Mouse (Mus musculus) C2C12 (cell line): Measurements from ENCODE around the gene Zfp687.

ENCODE experiments used
- CEBPB ChIP-seq: IDR thresholded peaks from one replicate; pipeline ENCODE4 v1.6.1; 2011; ENCODE audit warnings: low read depth, mild to moderate bottlenecking, control low read depth, moderate library complexity
- CTCF ChIP-seq: IDR thresholded peaks from one replicate; pipeline ENCODE4 v1.5.1; 2011; ENCODE audit not compliant: control insufficient read depth, insufficient read depth, insufficient read length
- MAX ChIP-seq: IDR thresholded peaks from one replicate; pipeline ENCODE4 v1.6.1; 2011; ENCODE audit warnings: mild to moderate bottlenecking, control low read depth
- USF1 ChIP-seq: IDR thresholded peaks from one replicate; pipeline ENCODE4 v1.6.1; 2011; ENCODE audit warnings: low read depth, mild to moderate bottlenecking, control low read depth, moderate library complexity

DNA sequence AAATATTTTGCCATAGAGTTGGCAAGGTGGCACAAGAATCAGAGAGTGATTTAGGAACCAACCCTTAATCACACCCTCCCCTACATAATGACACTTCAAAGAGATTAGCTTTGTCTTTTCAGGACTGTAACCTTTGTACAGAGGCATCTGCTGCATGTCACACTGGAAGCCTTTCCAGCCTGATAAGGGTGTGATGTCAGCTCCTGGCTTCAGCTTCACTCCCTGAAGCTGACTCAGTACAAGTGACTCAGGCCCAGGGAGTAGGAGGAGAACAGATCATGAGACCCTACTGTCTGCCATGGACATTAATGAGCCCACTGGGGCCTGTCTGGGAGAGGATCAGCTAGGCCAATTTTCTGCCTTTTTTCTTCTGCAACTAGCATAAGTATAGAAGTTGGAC is 27.7 kb downstream of the Zfp687 start:
- TF ChIP-seq CTCF (no peak), USF1 (peak; percentile 12), CEBPB (no peak), MAX (no peak)
